Mouse (Mus musculus) adrenal gland, adult 2 months (tissue): ENCODE data around the gene Car3. TPM values are rescaled to one million over a fixed set of nuclear protein-coding genes. Genes with fewer than 3 reads are reported as not detected.
"Not testable (repeated sequence)": the region's sequence is repeated elsewhere in the genome, so short reads cannot be mapped to it uniquely, and the experiment has no call there.

ENCODE experiments used
- DNase-seq: peaks from one replicate; pipeline ENCODE4 v3.0.0; 2021
- long read RNA-seq: library from polyadenylated mRNA; stranded (forward); transcript quantifications from one replicate; pipeline ENCODE4 v2.0.0, GENCODE M21; 2021
- polyA plus RNA-seq: library from polyadenylated mRNA; depleted of rRNA; stranded (reverse); fragments of >200 nt; gene quantifications from 2 replicates; pipeline ENCODE4 v1.2.3, GENCODE M21; 2012; rRNA removed
- total RNA-seq, 2 experiments: library from RNA; stranded (reverse); gene quantifications; 2 replicates each; pipeline ENCODE4 v1.2.3; 2021

Car3 gene
- total RNA-seq: 1,000 to 10,000 TPM; 2,164 to 4,256 TPM
- 1,180 and 2,323 TPM in 2 replicates for polyA plus RNA-seq
- long read RNA-seq, transcript Car3-201 (7 exons, 1,679 nt): major isoform, 6,839 of 7,134 reads
- long read RNA-seq, transcript Car3-202 (2 exons, 1,395 nt): minor isoform, 12 of 7,134 reads
- long read RNA-seq, partial matches to known transcripts: 165 of 7,134 reads
- long read RNA-seq, other reads (novel, unspliced or antisense): 114 of 7,134 reads

DNA sequence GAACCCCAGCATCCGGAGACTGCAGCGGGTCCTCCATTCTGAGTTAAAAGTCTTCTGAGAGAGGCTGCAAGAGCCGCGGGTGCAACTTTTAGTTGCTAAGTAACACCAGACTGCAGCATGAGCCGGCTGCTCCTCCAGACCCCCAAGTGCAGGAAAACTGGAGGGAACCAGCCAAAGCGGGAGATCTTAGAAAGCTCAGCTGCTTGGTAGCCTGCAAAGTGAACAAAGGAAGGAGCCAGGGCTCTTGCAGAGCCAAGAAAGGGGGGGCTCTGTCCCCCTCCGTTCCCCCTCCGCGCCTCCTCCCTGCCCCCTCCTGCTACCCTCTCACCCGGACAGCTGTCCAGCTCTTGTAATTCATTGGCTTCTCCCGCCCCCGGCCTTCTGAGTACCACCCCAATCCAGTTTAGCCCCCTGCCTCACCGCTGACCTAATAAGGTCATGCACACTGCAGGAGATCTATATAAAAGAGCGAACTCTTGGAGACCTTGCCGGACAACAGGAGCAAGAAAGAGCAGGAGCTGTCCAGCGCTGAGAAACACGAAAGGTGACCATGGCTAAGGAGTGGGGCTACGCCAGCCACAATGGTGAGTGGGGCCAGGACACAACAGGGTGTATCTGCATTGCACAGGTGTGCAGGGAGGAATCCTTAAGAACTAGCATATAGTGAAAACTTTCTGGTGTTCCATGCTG is at the start of gene Car3:
Gene Car3, plus strand, starts transcription at position 491 of the 690 bp plus-strand sequence.
- DNase-seq: peak; percentile 34

DNA sequence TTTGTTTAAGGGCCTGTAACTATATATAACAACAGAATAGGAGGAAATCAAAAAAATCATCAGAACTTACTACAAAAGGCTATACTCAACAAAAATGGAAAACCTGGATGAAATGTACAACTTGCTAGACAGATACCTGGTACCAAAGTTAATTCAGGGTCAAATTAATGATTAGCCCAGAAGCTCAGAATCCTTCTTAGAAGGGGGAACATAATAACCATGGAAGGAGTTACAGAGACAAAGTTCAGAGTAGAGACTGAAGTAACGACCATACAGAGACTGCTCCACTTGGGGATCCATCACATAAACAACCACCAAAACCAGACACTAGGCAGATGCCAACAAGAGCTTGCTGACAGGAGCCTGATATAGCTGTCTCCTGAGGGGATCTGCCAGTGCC is 47.9 kb upstream of the Car3 start:
- not testable (repeated sequence) for DNase-seq

- no peak for DNase-seq
Measured at GRCm38 (mm10) chr3:14819844-14820504, 43.3 kb upstream of the Car3 start.

GRCm38 (mm10) chr3:14828896-14829295 is 34.4 kb upstream of the Car3 start:
- no peak for DNase-seq

- DNase-seq: no peak
Measured at GRCm38 (mm10) chr3:14831219-14831835, 32.0 kb upstream of the Car3 start.

DNA sequence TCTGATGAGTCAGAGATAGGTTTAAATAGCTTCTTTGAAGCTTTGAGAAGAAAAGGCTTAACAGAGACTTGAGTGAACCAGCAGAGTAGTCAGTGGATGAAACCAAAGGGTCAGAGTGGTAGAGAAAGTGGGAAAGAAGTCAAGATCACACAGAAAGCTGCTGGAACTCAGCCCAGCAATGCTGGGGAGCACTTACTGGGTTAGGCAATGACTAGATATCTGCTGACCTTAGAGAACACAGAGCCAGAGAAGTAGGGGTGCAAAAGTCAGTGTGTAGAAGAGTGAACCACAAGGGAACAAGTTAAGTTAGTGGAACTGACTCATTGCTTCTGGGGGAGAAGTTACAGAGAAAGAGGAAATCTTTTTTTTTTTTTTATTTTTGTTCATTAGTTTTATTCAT is 30.5 kb upstream of the Car3 start:
- DNase-seq: peak; percentile 39

GRCm38 (mm10) chr3:14838936-14839335 is 24.4 kb upstream of the Car3 start:
- no peak for DNase-seq

- DNase-seq: no peak
Measured at GRCm38 (mm10) chr3:14839466-14840118, 23.7 kb upstream of the Car3 start.

DNA sequence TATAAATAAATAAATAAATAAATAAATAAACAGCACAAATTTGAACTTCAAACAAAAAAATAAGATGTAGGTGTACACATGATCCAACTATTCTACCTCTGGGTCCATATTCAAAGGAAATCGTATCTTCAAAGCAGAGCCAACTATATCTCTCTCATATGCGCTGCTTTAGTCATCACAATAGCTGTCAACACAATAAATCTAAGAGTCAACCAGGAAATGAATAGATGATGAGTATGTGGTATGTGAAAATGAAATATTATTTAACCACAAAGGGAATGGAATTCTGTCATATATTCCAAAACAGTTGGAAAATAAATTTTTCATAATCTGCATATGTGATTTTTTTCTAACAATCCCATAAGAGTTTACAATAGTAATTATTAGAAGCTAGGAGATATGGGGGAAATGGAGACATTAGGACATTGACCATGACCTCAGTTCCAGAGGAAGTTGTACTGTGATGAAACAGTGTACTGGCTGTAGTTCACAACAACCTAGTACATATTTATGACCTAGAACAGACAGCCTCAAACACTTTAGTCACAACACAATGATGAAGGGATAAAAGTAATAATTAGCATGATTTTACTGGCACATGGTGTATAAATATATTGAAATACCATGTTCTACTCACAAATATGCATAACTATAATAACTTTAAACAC is 14.6 kb upstream of the Car3 start:
- DNase-seq: no peak

DNA sequence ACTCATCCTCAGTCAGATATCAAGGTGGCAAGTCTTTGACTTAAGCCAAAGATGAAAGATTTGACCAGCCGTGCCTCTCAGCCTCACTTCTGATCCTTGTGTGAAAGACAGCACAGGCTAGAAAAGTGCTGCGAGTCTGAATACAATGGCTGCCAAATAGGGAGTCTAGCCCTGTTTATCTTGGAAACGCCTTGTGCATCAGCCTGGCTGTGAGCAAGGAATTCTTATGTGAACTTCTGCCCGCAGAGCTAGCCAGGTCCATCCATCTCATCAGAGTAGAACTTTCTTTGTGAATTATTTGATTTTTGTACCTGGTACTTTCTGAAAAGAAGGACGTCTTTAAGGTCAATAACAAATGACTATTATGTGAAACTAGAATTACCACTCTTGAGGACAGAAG is 9.3 kb upstream of the Car3 start:
- DNase-seq: no peak

- DNase-seq: no peak
Measured at GRCm38 (mm10) chr3:14854446-14854845, 8.9 kb upstream of the Car3 start.

- no peak for DNase-seq
Measured at GRCm38 (mm10) chr3:14857874-14858273, 5.4 kb upstream of the Car3 start.

GRCm38 (mm10) chr3:14860291-14860690 is 3.0 kb upstream of the Car3 start:
- no peak for DNase-seq

DNA sequence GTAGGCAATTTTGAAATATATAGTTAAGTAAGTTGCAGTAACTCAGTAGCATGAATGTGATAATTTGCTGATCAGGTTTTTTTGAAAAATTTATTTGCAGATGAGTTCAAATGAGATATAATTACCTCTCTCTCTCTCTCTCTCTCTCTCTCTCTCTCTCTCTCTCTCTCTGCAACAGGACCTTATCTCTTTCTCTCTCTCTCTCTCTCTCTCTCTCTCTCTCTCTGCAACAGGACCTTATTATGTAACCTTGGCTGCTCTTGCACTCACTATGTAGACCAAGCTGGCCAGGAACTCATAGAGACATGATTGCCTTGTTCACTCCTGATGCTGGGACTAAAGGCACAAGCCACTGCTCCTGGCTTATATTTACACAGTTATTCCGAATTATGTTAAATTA is 2.1 kb upstream of the Car3 start:
- no peak for DNase-seq

DNA sequence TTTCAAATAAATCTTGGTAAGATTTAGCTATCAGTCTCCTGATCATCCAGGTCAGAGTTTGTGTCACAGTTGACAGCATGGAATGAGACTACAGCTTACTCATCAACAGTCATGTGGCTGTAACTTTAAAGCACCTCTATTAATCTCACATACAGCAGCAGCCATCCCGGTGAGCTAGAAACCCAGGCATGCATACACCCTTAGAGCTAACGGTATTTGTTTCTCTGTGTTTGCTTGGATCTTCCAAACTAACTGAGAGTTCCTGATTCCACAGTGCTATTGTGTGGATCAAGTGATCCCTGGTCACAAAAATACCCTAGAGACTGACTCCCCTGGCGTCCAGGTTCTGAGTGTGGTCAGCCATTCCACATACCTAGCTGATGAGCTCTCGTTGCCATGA is 1.5 kb upstream of the Car3 start:
- DNase-seq: no peak

DNA sequence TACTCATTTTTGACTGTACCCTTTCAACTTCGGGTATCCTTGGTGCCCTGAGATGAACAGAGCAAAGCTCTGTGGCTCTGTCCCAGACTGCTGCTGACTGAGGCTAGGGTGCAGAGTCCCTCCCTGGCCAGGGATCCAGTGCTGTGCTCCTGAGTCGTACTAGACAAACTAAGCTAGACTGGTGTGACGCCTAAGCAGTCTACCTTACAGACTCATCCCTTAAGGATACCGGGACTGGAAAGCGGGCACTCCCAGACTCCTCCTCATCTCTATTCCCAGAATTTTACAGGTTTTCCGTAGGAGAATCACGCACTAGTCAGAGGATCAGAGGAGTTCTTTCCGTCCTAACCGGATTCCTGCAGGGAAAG is 674 bp upstream of the Car3 start:
- no peak for DNase-seq

DNA sequence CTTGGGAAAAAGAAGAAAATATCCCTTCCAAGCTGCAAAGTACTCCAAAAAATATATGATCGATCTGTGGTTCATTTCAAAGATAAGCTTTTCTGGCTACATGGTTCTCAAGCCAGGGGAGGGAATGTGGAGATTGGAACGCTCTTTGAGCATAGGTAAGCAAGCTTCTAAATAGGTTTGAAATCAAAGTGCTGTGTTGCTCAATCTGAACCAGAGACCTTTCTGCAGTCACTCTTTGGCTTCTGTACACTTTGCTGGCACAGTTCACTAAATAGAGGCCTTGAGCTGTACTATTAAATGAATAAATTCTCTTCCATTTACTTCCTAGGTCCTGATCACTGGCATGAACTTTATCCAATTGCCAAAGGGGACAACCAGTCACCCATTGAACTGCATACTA is 610 bp downstream of the Car3 start:
- peak; percentile 32 for DNase-seq

DNA sequence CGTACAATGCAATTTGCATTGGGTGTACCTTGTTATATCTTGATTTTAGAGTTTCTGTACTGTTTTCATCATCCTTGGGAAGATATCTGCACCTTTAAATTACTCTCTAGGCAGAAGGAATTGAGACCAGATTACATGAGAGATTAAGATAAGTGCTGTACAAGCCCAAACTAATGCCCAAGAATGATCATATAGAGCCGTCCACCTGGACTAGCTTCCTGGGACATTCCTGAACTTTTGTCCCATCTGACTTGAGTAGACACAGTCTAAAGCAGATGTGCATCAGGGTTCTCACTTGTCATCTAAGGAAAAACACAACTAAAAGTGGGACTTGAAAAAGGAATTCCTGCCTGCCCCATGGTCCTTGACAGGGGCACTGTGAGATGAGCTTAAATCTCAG is 2.6 kb downstream of the Car3 start:
- DNase-seq: no peak

DNA sequence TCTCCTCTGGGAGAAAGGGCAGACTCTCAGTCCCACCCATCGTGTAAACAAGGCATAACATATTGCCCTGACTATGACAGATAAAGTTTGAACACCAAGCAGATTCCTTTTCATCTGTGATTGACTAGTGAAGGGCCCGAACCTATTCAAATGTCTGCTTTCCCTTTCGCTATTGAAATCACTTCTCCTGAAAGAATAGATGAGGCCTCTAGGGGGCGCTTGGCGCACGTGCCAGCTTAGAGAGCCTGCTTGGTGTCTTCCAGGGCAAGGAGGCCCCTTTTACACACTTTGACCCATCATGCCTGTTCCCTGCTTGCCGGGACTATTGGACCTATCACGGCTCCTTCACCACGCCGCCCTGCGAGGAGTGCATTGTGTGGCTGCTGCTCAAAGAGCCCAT is 6.5 kb downstream of the Car3 start:
- peak; percentile 76 for DNase-seq

GRCm38 (mm10) chr3:14870528-14870927 is 7.2 kb downstream of the Car3 start:
- no peak for DNase-seq

DNA sequence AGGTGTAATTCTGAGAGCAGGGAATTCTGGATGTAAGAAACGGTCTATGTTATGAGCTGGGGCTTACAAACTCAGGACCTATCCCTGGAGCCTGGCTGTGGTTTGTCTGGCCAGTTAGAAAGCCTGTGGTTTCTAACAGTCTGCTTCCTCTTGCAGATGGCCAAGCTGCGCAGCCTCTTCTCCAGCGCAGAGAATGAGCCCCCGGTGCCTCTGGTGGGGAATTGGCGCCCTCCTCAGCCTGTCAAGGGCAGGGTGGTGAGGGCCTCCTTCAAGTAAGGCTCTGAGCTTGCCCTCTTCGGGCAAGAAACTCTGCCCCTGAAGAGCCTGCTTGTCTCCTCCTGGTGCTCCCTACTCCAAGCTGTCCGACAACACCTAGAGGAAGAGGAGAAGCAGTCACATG is 8.1 kb downstream of the Car3 start:
- DNase-seq: no peak
